Mouse (Mus musculus): ENCODE data around the gene Zfr. TPM values are rescaled to one million over a fixed set of nuclear protein-coding genes. Genes with fewer than 3 reads are reported as not detected.

The Zfr gene
- polyA plus RNA-seq, 1 experiment from 2014 or later: 126 TPM

DNA sequence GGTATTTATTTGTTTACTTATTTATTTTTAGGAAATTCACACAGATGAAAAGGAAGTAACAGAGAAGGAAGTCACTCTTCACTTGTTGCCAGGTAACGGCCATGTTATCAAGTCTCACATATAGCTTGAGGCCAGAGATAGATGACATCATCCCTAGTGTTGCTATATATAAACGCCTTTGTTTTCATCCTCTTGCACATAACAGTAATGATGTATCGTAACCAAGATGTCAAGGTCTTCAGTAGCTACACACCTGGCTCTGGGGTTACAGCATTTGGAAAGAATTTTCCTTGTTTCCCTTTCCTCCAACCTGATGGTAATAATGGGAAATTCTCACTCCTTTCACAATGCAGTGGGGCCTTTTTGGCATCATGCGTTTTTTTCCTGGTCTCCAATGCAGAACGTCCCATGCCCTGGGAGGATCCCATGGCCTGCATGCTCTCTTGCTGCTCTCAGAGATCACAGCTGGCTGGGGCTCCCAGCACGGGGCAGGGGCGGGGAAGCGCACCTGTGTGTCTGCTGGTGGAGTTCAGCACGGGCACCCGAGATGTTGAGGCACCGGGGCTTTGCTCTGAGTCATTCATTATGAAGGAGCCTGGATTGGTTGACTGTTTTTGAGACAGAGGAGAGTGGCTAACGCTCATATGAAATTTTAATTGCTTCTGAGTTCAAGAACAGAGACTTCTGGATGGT lies 112.8 kb downstream of the Zfr start:
- H3K27me3 ChIP-seq (ENCODE audit: low read depth, poor library complexity, severe bottlenecking): no peaks in the 10 kb centered on the region
- H3K27ac ChIP-seq: 0 out of 2 replicates have a peak overlapping the region, but pooled peaks have one; percentile 19
- WGBS: 67% methylated on average over 12 of the region's 12 CpGs
- H3K9me3 ChIP-seq (replicated peaks): no peaks in the 10 kb centered on the region
- no peak overlapping the region for H3K4me3 ChIP-seq
- DNase-seq (ENCODE audit: low spot score): no peak
- peaks cover 19% of the 10 kb centered on the region for H3K4me1 ChIP-seq
- H3K36me3 ChIP-seq: peaks cover 30% of the 10 kb centered on the region

DNA sequence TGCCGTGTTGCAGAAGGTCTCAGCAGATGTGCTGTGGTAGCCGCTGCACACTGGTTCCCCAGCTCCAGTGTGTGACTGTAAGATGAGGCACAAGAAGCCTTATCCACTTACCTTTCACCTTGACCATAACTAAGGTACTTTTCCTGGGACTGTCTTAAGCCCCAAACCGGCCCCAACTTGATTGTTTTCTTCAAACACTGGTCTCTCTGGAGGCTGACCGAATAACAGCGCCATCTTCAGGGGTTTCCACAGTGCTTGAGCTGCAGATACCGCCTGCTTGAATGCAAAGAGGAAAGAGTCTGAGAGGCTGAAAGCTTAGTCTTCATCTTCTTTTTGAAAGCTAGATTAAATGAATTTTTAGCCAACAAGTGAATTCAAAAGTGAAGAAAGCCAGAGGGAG lies 113.8 kb downstream of the Zfr start:
- Histone ChIP-seq H3K4me3 (no peak overlapping the region), H3K4me1 (peaks cover 22% of the 10 kb centered on the region), H3K27me3 (ENCODE audit: low read depth, poor library complexity, severe bottlenecking) (no peaks in the 10 kb centered on the region), H3K36me3 (peaks cover 37% of the 10 kb centered on the region), H3K9me3 (replicated peaks) (no peaks in the 10 kb centered on the region), H3K27ac (no peak overlapping the region)
- 85% methylated on average over 6 of the region's 6 CpGs for WGBS
- no peak for DNase-seq (ENCODE audit: low spot score)

DNA sequence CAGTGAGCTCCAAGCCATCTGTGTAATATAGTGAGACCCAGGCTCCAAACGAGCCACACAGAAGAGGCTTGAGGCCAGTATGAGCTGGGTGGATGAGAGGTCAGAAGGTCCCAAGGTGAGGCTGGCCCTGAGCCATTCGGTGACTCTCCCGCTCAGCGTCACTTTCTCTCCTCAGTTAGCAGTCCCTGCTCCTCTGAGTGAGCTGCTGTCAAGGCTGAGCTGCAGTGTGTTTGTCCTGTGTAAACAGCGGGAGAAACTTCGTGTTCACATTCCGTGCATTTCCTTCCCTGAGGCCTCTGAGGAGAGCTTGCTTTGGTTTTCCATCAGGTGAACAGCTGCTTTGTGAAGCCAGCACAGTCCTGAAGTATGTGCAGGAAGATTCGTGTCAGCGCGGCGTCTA lies 114.8 kb downstream of the Zfr start:
- DNase-seq (ENCODE audit: low spot score): no peak
- peaks cover 46% of the 10 kb centered on the region for H3K36me3 ChIP-seq
- no peaks in the 10 kb centered on the region for H3K27me3 ChIP-seq (ENCODE audit: low read depth, poor library complexity, severe bottlenecking)
- H3K4me1 ChIP-seq: peaks cover 22% of the 10 kb centered on the region
- no peak overlapping the region for H3K4me3 ChIP-seq
- WGBS: 76% methylated on average over 11 of the region's 11 CpGs
- no peaks in the 10 kb centered on the region for H3K9me3 ChIP-seq (replicated peaks)
- H3K27ac ChIP-seq: 0 out of 2 replicates have a peak overlapping the region, but pooled peaks have one; percentile 33

DNA sequence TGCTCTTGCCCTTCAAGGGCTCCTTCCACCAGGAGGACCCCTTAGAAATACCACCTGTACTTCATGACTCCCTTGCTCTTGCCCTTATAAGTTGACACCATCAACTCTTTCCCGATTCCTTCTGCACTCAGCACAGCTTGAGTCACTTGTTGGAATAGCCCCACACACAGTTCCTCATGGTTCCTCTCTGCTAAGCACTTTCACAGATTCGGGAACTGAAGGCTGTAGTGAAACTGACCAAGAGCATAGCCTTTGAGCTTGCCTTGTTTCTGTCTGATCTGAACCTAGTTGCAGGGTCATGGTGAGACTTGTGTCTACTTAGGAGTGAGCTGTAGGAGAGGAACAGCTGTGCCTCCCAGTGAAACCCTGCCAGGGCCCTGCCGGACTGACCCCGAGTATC lies 115.4 kb downstream of the Zfr start:
- peaks cover 22% of the 10 kb centered on the region for H3K4me1 ChIP-seq
- 88% methylated on average over 4 of the region's 4 CpGs for WGBS
- H3K36me3 ChIP-seq: peaks cover 52% of the 10 kb centered on the region

More for the DNA sequence above, 115.4 kb downstream of the Zfr start:
- H3K27me3 ChIP-seq (ENCODE audit: low read depth, poor library complexity, severe bottlenecking): no peaks in the 10 kb centered on the region
- H3K27ac ChIP-seq: 0 out of 2 replicates have a peak overlapping the region, but pooled peaks have one; percentile 33
- no peak for DNase-seq (ENCODE audit: low spot score)
- H3K4me3 ChIP-seq: no peak overlapping the region
- no peaks in the 10 kb centered on the region for H3K9me3 ChIP-seq (replicated peaks)

MicroRNA genes within 50 kb of the gene (microRNA counts, 519-probe panel; counts per million panel counts)
- 684 counts per million, percentile 72 among the panel's probes with 10 or more counts for microRNA mmu-miR-1898

Small RNA genes lying within 50 kb of the gene (microRNA-seq; reads per million reads assigned to microRNA genes)
- gene Mir1898: not detected

Other genes with a start within 250 kb of the Zfr start
- gene Npr3, start 210.5 kb upstream of the Zfr start, polyA plus RNA-seq (2016; fragmentation: Nextera tagmentation; extraction: Ambion mirVana): 1.7 and 2.2 TPM in 2 replicates
- gene Sub1, start 120.8 kb upstream of the Zfr start, polyA plus RNA-seq (2016; fragmentation: Nextera tagmentation; extraction: Ambion mirVana): 970 and 1,039 TPM in 2 replicates
- gene Mtmr12, start 87.2 kb downstream of the Zfr start, polyA plus RNA-seq (2016; fragmentation: Nextera tagmentation; extraction: Ambion mirVana): 16.1 and 22.3 TPM in 2 replicates
- gene Golph3, start 203.6 kb downstream of the Zfr start, polyA plus RNA-seq (2016; fragmentation: Nextera tagmentation; extraction: Ambion mirVana): 65.9 and 75.5 TPM in 2 replicates
- gene 1810049J17Rik, start 204.1 kb downstream of the Zfr start, polyA plus RNA-seq (2016; fragmentation: Nextera tagmentation; extraction: Ambion mirVana): 0.68 and 1.4 TPM in 2 replicates